Mouse (Mus musculus) ES-E14 (cell line): ENCODE results near the gene Adgrv1. TPM values are rescaled to one million over a fixed set of nuclear protein-coding genes. Genes with fewer than 3 reads are reported as not detected.

Source experiments
- DNase-seq: peaks from one replicate; pipeline ENCODE4 v3.0.0-alpha.2; 2013; ENCODE audit warnings: low read depth, low spot score
- H3K27ac ChIP-seq: 2 replicates; pipeline ENCODE4 v1.5.1; 2012; ENCODE audit warnings: low read depth, mild to moderate bottlenecking, low read length, moderate library complexity, mixed read lengths; ENCODE audit not compliant: poor library complexity, insufficient read depth, severe bottlenecking
- H3K36me3 ChIP-seq: 2 replicates; pipeline ENCODE4 v1.6.1; 2012; ENCODE audit warnings: mild to moderate bottlenecking, low read length, moderate library complexity, mixed read lengths; ENCODE audit not compliant: control insufficient read depth, poor library complexity, insufficient read depth, severe bottlenecking
- H3K4me1 ChIP-seq, 2 experiments: fragments of 150-350 bp in 1 of 2; sonication (generic) in 1 of 2; 2 replicates each; pipeline ENCODE4 v1.6.1; 2012; ENCODE audit warnings: low read length in 2 of 2, mild to moderate bottlenecking in 1 of 2, mixed read lengths in 1 of 2; ENCODE audit not compliant: control insufficient read depth in 2 of 2, insufficient read depth in 2 of 2, poor library complexity in 1 of 2
- H3K4me3 ChIP-seq, 2 experiments: fragments of 150-350 bp in 1 of 2; sonication (generic) in 1 of 2; 2 replicates each; pipeline ENCODE4 v1.5.1; 2012; ENCODE audit warnings: low read length in 2 of 2, low read depth in 1 of 2, mild to moderate bottlenecking in 1 of 2, mixed read lengths in 1 of 2; ENCODE audit not compliant: insufficient read depth in 1 of 2, poor library complexity in 1 of 2, severe bottlenecking in 1 of 2
- H3K9ac ChIP-seq: 2 replicates; pipeline ENCODE4 v1.6.1; 2012; ENCODE audit warnings: low read depth, mild to moderate bottlenecking, low read length, mixed read lengths; ENCODE audit not compliant: poor library complexity, insufficient read depth, severe bottlenecking
- H3K9me3 ChIP-seq: fragments of 150-350 bp; sonication (generic); 2 replicates; pipeline ENCODE4 v1.6.1; 2012; ENCODE audit warnings: low read depth, mild to moderate bottlenecking, low read length; ENCODE audit not compliant: control insufficient read depth, insufficient read depth
- CHD2 ChIP-seq: IDR thresholded peaks from 2 replicates; pipeline ENCODE4 v1.6.1; 2014; ENCODE audit warnings: mild to moderate bottlenecking, low read depth, low read length, inconsistent platforms
- HCFC1 ChIP-seq: IDR thresholded peaks from 2 replicates; pipeline ENCODE4 v1.6.1; 2012; ENCODE audit warnings: low read length, inconsistent platforms, borderline replicate concordance; ENCODE audit not compliant: insufficient read depth
- MAFK ChIP-seq: IDR thresholded peaks from 2 replicates; pipeline ENCODE4 v1.6.1; 2014; ENCODE audit warnings: mild to moderate bottlenecking, low read depth, low read length, inconsistent platforms; ENCODE audit not compliant: insufficient read depth
- ZC3H11A ChIP-seq: IDR thresholded peaks from 2 replicates; pipeline ENCODE4 v1.6.1; 2012; ENCODE audit warnings: low read depth, mild to moderate bottlenecking, inconsistent platforms, low read length, borderline replicate concordance
- ZNF384 ChIP-seq: IDR thresholded peaks from 2 replicates; pipeline ENCODE4 v1.6.1; 2012; ENCODE audit warnings: low read depth, low read length, inconsistent platforms
- in situ Hi-C, 2 experiments: fragments of 600-800 bp; cut with MboI; formaldehyde crosslinking; loops; one replicate each; pipeline ENCODE4 v1.15.1; 2025; ENCODE audit warnings: low sequenced_read_pairs in 2 of 2, inconsistent platforms in 1 of 2; ENCODE audit not compliant: unreplicated experiment in 2 of 2
- total RNA-seq: library from RNA; depleted of rRNA; stranded (reverse); fragments of 300-350 nt; gene quantifications from 2 replicates; pipeline ENCODE4 v1.2.3, GENCODE M21; 2012

The Adgrv1 gene
- total RNA-seq, 1 experiment, result 22.0 TPM

DNA sequence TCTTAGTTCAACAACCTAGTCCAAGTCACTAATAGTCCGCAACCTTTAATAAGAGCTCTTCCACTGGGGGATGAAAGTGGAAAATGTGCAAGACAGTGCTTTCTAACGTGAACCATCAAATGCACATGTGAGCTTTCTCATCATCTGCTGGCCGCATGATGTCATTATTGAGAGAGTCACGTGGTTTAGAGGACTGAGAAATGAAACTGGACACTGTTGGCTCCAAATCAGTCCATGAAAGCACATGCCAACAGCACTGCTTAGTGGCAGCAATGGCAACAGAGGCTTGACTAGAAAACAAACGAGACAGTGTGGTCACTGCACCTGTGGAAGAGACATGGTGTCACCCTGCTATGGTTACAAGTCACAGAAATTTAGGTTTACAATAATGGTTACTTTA is 395.0 kb downstream of the Adgrv1 start:
- TF ChIP-seq ZC3H11A (no peak), MAFK (no peak), HCFC1 (no peak), ZNF384 (no peak), CHD2 (no peak)
- in situ Hi-C loops, result no loop called here
- no peak for DNase-seq
- H3K4me3 ChIP-seq, result no peak overlapping the region
- H3K36me3 ChIP-seq, result no peaks in the 10 kb centered on the region
- H3K27ac ChIP-seq, result no peak overlapping the region
- no peak overlapping the region for H3K9ac ChIP-seq
- H3K9me3 ChIP-seq, result no peaks in the 10 kb centered on the region
- H3K4me1 ChIP-seq, result 0 out of 4 replicates have a peak, but pooled peaks cover 0 to 1% of the 10 kb centered on the region in 2 experiments

- Histone ChIP-seq H3K9ac (no peak overlapping the region), H3K9me3 (no peaks in the 10 kb centered on the region), H3K36me3 (no peaks in the 10 kb centered on the region), H3K4me3 (no peak overlapping the region), H3K4me1 (0 out of 4 replicates have a peak, but pooled peaks cover 0 to 1% of the 10 kb centered on the region in 2 experiments), H3K27ac (no peak overlapping the region)
- in situ Hi-C loops, result no loop called here
- no peak for DNase-seq
- TF ChIP-seq MAFK (no peak), HCFC1 (no peak), ZC3H11A (no peak), ZNF384 (no peak), CHD2 (no peak)
These were observed 396.1 kb downstream of the Adgrv1 start for GRCm38 (mm10) chr13:81236758-81237395.

- in situ Hi-C loops, result no loop called here
- H3K9ac ChIP-seq, result no peak overlapping the region
- DNase-seq, result no peak
- H3K4me3 ChIP-seq, result no peak overlapping the region
- no peaks in the 10 kb centered on the region for H3K36me3 ChIP-seq
- no peaks in the 10 kb centered on the region for H3K9me3 ChIP-seq
- 0 out of 4 replicates have a peak, but pooled peaks cover 0 to under 1% of the 10 kb centered on the region in 2 experiments for H3K4me1 ChIP-seq
- no peak for TF ChIP-seq HCFC1
- TF ChIP-seq ZNF384, result no peak
- no peak for TF ChIP-seq MAFK
- TF ChIP-seq CHD2, result no peak
- no peak for TF ChIP-seq ZC3H11A
- no peak overlapping the region for H3K27ac ChIP-seq
These were observed 398.9 kb downstream of the Adgrv1 start for GRCm38 (mm10) chr13:81234031-81234430.

GRCm38 (mm10) chr13:81232839-81233238 is 400.1 kb downstream of the Adgrv1 start:
- no peaks in the 10 kb centered on the region for H3K4me1 ChIP-seq
- no peak overlapping the region for H3K4me3 ChIP-seq
- no peak overlapping the region for H3K9ac ChIP-seq
- DNase-seq, result no peak
- no peaks in the 10 kb centered on the region for H3K36me3 ChIP-seq
- H3K9me3 ChIP-seq, result no peaks in the 10 kb centered on the region
- H3K27ac ChIP-seq, result no peak overlapping the region
- in situ Hi-C loops, result no loop called here
- no peak for TF ChIP-seq CHD2
- TF ChIP-seq ZC3H11A, result no peak
- no peak for TF ChIP-seq HCFC1
- TF ChIP-seq ZNF384, result no peak
- no peak for TF ChIP-seq MAFK
